Mouse (Mus musculus): ENCODE data around the gene Vpreb3. TPM values are rescaled to one million over a fixed set of nuclear protein-coding genes. Genes with fewer than 3 reads are reported as not detected.

Vpreb3 gene
- polyA plus RNA-seq, 1 experiment from 2014 or later: 0.39 TPM

GRCm38 (mm10) chr10:75996315-75996714 lies 53.5 kb downstream of the Vpreb3 start:
- Histone ChIP-seq H3K27me3 (ENCODE audit: low read depth, poor library complexity, severe bottlenecking) (0 out of 2 replicates have a peak, but pooled peaks cover 7% of the 10 kb centered on the region), H3K27ac (replicated peaks) (no peak overlapping the region), H3K4me3 (no peak overlapping the region), H3K4me1 (peaks cover 8% of the 10 kb centered on the region), H3K9me3 (replicated peaks) (no peaks in the 10 kb centered on the region), H3K36me3 (no peaks in the 10 kb centered on the region)
- DNase-seq (ENCODE audit: low spot score): no peak
- WGBS: 91% methylated on average over 3 of the region's 3 CpGs

Other genes with a start within 250 kb of the Vpreb3 start
- gene Cabin1, start 178.7 kb upstream of the Vpreb3 start, polyA plus RNA-seq (2016; fragmentation: Nextera tagmentation; extraction: Ambion mirVana): 32.6 and 37.8 TPM in 2 replicates
- gene Ddt, start 169.6 kb upstream of the Vpreb3 start, polyA plus RNA-seq (2016; fragmentation: Nextera tagmentation; extraction: Ambion mirVana): 87.9 and 103 TPM in 2 replicates
- not detected in 2 replicates for gene Gm20441, start 162.1 kb upstream of the Vpreb3 start, polyA plus RNA-seq (2016; fragmentation: Nextera tagmentation; extraction: Ambion mirVana)
- 0.97 and 1.00 TPM in 2 replicates for gene Gstt3, start 161.6 kb upstream of the Vpreb3 start, polyA plus RNA-seq (2016; fragmentation: Nextera tagmentation; extraction: Ambion mirVana)
- 3.0 and 4.7 TPM in 2 replicates for gene Gstt1, start 144.5 kb upstream of the Vpreb3 start, polyA plus RNA-seq (2016; fragmentation: Nextera tagmentation; extraction: Ambion mirVana)
- not detected in 2 replicates for gene Gstt4, start 120.5 kb upstream of the Vpreb3 start, polyA plus RNA-seq (2016; fragmentation: Nextera tagmentation; extraction: Ambion mirVana)
- 7.6 and 8.3 TPM in 2 replicates for gene Gstt2, start 105.6 kb upstream of the Vpreb3 start, polyA plus RNA-seq (2016; fragmentation: Nextera tagmentation; extraction: Ambion mirVana)
- gene Mif, start 82.8 kb upstream of the Vpreb3 start, polyA plus RNA-seq (2016; fragmentation: Nextera tagmentation; extraction: Ambion mirVana): 2,515 and 3,289 TPM in 2 replicates
- gene Derl3, start 49.6 kb upstream of the Vpreb3 start, polyA plus RNA-seq (2016; fragmentation: Nextera tagmentation; extraction: Ambion mirVana): 1.4 and 1.8 TPM in 2 replicates
- gene Smarcb1, start 21.4 kb upstream of the Vpreb3 start, polyA plus RNA-seq (2016; fragmentation: Nextera tagmentation; extraction: Ambion mirVana): 294 and 296 TPM in 2 replicates
- 6.9 and 7.5 TPM in 2 replicates for gene Chchd10, start 9.9 kb upstream of the Vpreb3 start, polyA plus RNA-seq (2016; fragmentation: Nextera tagmentation; extraction: Ambion mirVana)
- 23.7 and 38.2 TPM in 2 replicates for gene Mmp11, start 6.6 kb upstream of the Vpreb3 start, polyA plus RNA-seq (2016; fragmentation: Nextera tagmentation; extraction: Ambion mirVana)
- gene Gm867, start 2.4 kb upstream of the Vpreb3 start, polyA plus RNA-seq (2016; fragmentation: Nextera tagmentation; extraction: Ambion mirVana): 0.52 and 0.58 TPM in 2 replicates
- 0.09 and 0.10 TPM in 2 replicates for gene Gm5134, start 11.5 kb downstream of the Vpreb3 start, polyA plus RNA-seq (2016; fragmentation: Nextera tagmentation; extraction: Ambion mirVana)
- gene Zfp280b, start 89.6 kb downstream of the Vpreb3 start, polyA plus RNA-seq (2016; fragmentation: Nextera tagmentation; extraction: Ambion mirVana): 36.8 and 39.0 TPM in 2 replicates
- not detected in 2 replicates for gene Slc5a4b, start 167.9 kb downstream of the Vpreb3 start, polyA plus RNA-seq (2016; fragmentation: Nextera tagmentation; extraction: Ambion mirVana)
- not detected in 2 replicates for gene Slc5a4a, start 204.4 kb downstream of the Vpreb3 start, polyA plus RNA-seq (2016; fragmentation: Nextera tagmentation; extraction: Ambion mirVana)

All from midbrain, embryonic 10.5 days (tissue).